Mouse (Mus musculus) thymus, adult 18-20 months (tissue): ENCODE measurements around the gene Olfr1162.
"Not testable (repeated sequence)": the region's sequence is repeated elsewhere in the genome, so short reads cannot be mapped to it uniquely, and the experiment has no call there.

Experiments
- DNase-seq, 2 experiments: peaks; one replicate each; pipeline ENCODE4 v3.0.0; 2022; ENCODE audit warnings: mixed read lengths in 2 of 2

Olfr1162 gene

DNA sequence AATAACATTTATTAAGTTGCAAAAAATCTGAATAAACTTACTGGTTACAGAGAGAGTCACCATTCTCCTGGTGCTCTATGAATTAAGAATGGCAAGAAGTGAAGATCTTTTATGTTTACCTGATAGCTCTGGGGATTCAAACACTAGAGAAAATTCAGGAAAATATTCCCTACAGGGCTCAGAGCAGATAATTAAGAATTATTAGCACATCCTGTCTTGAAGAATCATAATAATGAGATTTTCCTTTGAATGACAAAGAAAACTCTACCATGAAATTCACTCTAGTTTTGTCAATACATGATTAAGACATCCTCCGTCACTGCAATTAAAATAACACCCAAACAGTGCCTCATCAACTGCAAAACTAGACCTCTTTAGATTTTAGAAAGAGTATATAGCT, at the start of gene Olfr1162:
TSS of gene Olfr1162 (minus strand) at position 101 of the 400 bp plus-strand sequence.
- no peak for DNase-seq

DNA sequence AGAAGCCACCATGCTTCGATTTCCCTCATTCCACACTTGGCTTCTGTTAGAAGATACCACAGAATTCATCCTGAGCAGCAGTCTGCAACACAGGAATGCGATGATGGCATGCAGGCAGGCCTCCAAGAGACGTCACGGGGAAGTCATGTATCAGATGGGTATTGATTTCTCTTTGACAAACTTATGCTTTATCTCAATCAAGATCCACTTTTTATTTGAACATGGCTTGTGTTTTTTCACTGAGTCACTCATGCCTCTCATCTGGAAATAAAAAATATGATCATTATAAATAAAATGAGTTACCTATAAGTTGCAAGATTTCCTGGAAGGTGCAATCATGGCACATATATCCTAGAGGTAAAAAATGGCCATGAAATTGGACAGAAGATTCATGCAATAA, 42.9 kb upstream of the Olfr1162 start, which contains the start of gene Olfr1164:
TSS of gene Olfr1164 (minus strand) at position 101 of the 400 bp plus-strand sequence.
- DNase-seq = no peak

DNA sequence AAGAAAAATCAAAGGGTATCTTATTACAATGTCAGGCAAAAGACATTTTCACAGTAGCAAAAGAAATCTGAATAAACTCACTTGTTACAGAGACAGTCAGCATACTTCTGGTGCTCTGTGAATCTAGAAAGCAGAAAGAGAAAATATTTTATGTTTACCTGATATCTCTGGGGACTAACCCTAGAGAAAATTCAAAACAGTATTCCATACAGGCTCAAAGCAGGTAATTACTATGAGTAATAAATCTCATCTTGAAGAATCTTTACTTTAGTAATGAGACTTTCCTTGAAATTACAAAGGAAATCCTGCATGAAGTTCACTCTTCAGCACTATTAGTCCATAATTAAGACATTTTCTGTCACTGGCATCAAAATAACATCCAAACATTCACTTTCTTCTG, 20.8 kb upstream of the Olfr1162 start, which contains the start of gene Olfr1163:
TSS of gene Olfr1163 (minus strand) at position 101 of the 400 bp plus-strand sequence.
- DNase-seq = no peak

DNA sequence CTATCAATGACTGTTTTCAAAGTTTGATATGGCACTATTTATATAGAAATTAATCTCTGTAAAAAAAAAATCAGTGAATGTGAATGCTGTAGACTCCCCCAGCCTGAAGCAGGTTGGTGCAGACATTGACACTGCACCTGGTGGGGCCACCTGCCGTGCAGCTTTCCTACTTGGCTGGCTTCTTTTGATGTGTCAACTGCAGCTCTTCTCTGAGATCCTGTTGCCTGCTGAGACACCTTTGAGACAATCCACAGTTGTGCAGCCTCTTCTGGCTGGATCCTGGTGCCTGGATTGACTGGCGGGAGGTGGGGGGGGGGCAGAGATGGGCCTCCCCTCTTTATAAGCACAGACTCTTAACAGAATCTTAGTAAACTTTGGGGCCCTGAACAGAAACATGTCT, 12.7 kb upstream of the Olfr1162 start:
- DNase-seq = no peak

DNA sequence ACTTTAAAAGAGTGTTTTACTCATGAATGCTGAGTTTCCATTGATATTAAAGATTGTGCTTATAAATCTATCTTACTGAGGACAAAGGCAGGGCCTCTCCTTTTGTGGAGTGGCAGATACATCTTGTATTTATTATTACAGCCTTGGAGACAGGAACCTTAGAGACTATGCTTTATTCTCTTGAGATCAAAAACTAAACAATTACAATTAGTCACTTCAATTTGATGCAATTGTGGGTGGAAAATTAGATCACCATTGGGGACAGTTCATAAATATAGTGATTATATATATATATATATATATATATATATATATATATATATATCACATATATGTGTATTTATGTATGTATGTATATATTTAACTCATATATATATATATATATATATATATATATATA, 13.3 kb downstream of the Olfr1162 start, which contains the start of gene Olfr73:
TSS of gene Olfr73 (minus strand) at position 101 of the 400 bp plus-strand sequence.
- no peak for DNase-seq

DNA sequence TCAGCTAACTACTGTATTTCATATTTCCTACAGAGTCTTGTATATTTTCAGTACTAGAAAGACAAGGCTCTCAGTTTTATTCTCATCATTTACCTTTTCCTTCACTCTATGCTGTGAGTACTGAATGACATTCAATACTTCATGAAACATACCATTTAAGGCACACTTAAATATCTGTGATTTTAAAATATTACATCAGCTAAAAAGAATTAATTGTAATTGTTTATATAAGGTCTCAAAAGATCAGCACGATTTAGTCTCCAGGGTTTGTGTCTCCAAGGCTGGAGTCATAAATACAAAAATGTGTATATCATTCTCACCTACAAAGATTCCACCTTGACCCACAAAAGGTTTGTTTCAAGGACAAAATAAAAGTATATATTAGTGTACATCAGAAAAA, 28.5 kb downstream of the Olfr1162 start, which contains the start of gene Olfr1161:
TSS of gene Olfr1161 (plus strand) at position 301 of the 400 bp plus-strand sequence.
- DNase-seq = not testable (repeated sequence)

DNA sequence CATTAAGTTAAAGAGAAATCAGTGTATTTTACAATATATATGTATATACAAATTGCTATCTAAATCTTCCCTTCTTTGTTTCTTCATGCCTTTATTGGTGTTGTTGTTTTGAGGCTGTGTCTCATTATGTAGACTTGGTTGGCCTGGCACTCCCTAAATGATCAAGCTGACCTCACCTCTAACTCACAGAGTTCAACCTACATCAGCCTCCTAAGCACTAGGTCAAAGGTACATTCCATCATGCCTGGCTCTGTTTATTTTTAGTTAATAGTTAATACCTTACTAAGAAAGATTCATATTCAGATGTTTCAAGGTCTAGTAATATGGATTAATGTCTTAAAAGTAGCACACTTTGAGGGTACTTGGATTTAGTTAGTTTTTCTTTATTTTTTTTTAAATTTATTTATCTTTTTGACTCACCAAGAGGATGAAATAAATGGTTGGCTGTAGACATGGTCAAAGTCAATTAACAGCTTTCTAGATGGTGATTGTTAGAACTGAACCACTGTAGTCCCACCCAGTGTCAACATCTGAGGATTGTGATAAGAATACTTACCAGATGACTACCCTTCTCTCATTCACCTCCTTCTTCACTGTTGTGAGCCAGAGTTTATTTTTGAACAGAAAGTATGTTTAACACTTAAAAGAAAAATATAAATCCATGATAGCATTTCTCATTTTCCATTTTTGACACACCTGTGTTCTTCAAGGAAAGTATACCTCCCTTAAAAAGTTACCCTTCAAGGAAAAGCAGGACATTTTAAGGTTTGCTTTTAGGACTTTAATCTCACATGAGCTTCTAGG, 43.2 kb downstream of the Olfr1162 start, which contains the start of gene Olfr1160:
TSS of gene Olfr1160 (minus strand) at position 754 of the 804 bp plus-strand sequence.
- no peak for DNase-seq
